Mouse (Mus musculus) midbrain, embryonic 12.5 days (tissue): ENCODE measurements around the gene Zbtb5. TPM values are rescaled to one million over a fixed set of nuclear protein-coding genes. Genes with fewer than 3 reads are reported as not detected.
"Not testable (repeated sequence)": the region's sequence is repeated elsewhere in the genome, so short reads cannot be mapped to it uniquely, and the experiment has no call there.

ENCODE experiments used
- ATAC-seq: fragments of 200-750 bp; cut with Nextera tagmentation; 2 replicates; pipeline ENCODE4 v1.8.0; 2017; ENCODE audit warnings: low read depth, moderate TSS enrichment, moderate library complexity; ENCODE audit not compliant: low FRiP score
- H3K27ac ChIP-seq: fragments of 300-500 bp; sonication (generic); replicated peaks from 2 replicates; pipeline ENCODE4 v1.5.1; 2016; ENCODE audit warnings: mild to moderate bottlenecking
- H3K27me3 ChIP-seq: fragments of 300-500 bp; sonication (generic); 2 replicates; pipeline ENCODE4 v1.6.1; 2016; ENCODE audit warnings: mild to moderate bottlenecking
- H3K36me3 ChIP-seq: fragments of 300-500 bp; sonication (generic); 2 replicates; pipeline ENCODE4 v1.6.1; 2016
- H3K4me1 ChIP-seq: fragments of 300-500 bp; sonication (generic); 2 replicates; pipeline ENCODE4 v1.6.1; 2016
- H3K4me2 ChIP-seq: fragments of 300-500 bp; sonication (generic); replicated peaks from 2 replicates; pipeline ENCODE4 v1.6.1; 2016; ENCODE audit warnings: mild to moderate bottlenecking, moderate library complexity
- H3K4me3 ChIP-seq: fragments of 300-500 bp; sonication (generic); 2 replicates; pipeline ENCODE4 v1.5.1; 2016; ENCODE audit warnings: mild to moderate bottlenecking
- H3K9ac ChIP-seq: fragments of 300-500 bp; sonication (generic); replicated peaks from 2 replicates; pipeline ENCODE4 v1.6.1; 2016; ENCODE audit warnings: mild to moderate bottlenecking, moderate library complexity
- H3K9me3 ChIP-seq: fragments of 300-500 bp; sonication (generic); 2 replicates; pipeline ENCODE4 v1.6.1; 2016; ENCODE audit warnings: mild to moderate bottlenecking
- WGBS: fragments of 180-500 bp; shearing (Covaris S2); methylation state at CpG from one replicate; pipeline ENCODE4 v1.1.7; 2016; 5-methylcytosine and 5-hydroxymethylcytosine counted together
- polyA plus RNA-seq: library from polyadenylated mRNA; unstranded; fragments of >200 nt; fragmentation: Nextera tagmentation; extraction: Ambion mirVana; gene quantifications from 2 replicates; pipeline ENCODE4 v1.2.1, GENCODE M21; 2016

Gene Zbtb5
- polyA plus RNA-seq, 1 experiment from 2014 or later = 49.7 TPM

DNA sequence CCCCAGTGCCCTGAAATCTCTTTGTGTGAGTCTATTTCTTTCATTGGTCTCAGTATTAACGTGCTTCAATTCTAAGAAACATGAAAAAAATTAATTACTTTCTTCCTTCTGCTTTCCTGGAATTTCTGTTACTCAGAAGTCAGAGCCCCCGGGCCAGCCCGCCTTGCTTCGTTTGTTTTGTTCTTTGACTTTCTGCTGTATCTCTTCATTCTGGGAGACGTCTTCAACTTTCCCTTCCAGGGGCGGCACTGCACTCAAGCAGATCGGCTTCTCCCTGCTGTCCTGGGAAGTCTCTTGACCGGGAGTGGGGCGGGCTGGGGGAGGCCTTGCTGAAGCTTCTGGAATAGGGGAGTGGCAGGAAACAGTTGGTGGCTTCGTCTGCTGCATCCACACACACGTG, 49.1 kb downstream of the Zbtb5 start:
- H3K4me2 ChIP-seq = no peak overlapping the region
- no peaks in the 10 kb centered on the region for H3K36me3 ChIP-seq
- no peak overlapping the region for H3K27ac ChIP-seq
- no peak overlapping the region for H3K4me3 ChIP-seq
- no peak for ATAC-seq
- no peaks in the 10 kb centered on the region for H3K9me3 ChIP-seq
- no peak overlapping the region for H3K9ac ChIP-seq
- H3K27me3 ChIP-seq = no peaks in the 10 kb centered on the region
- WGBS = 77% methylated on average over 11 of the region's 11 CpGs
- H3K4me1 ChIP-seq = no peaks in the 10 kb centered on the region

DNA sequence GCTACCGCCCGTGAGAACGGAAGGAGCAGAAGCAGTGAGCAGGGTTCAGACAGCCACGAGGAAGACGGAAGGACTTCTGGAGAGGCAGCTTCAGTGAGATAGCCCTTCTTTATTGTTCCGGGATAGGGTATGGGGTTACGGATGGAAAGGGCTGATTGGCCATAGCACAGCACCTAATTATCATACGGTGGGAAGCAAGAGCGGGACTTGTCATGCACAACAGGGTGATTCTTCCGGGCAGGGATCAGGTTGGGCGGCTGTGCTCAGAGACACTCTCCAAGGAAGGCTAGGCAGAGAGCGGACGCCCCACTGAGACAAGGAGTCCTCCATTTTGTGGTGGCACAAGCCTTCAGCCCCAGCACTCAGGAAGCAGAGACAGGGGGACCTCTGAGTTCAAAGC, 53.0 kb downstream of the Zbtb5 start:
- no peak overlapping the region for H3K27ac ChIP-seq
- H3K36me3 ChIP-seq = no peaks in the 10 kb centered on the region
- no peak overlapping the region for H3K4me2 ChIP-seq
- 94% methylated on average over 13 of the region's 13 CpGs for WGBS
- no peak overlapping the region for H3K4me3 ChIP-seq
- no peaks in the 10 kb centered on the region for H3K4me1 ChIP-seq
- no peaks in the 10 kb centered on the region for H3K9me3 ChIP-seq
- no peak for ATAC-seq
- H3K27me3 ChIP-seq = no peaks in the 10 kb centered on the region
- no peak overlapping the region for H3K9ac ChIP-seq

DNA sequence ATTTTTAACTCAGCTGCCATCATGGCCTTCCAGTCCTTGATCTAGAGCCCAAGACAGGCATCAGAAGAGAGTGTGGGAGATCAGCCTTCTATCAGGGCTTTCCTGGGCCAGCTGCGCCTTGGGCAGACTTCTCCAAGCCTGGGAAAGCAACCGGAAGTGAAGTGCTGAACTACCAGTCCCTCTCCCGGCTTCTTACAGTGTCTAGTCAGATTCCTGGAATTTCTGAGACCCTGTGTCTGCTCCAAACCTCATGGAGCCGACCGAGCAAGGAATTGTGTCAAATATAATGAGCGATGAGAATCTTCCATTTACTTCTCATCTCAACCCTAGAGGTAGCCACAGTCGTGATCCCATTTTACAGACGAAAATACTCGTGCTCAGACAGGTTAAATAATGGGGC, 53.4 kb downstream of the Zbtb5 start:
- no peaks in the 10 kb centered on the region for H3K9me3 ChIP-seq
- H3K9ac ChIP-seq = no peak overlapping the region
- WGBS = 90% methylated on average over 9 of the region's 9 CpGs
- H3K36me3 ChIP-seq = no peaks in the 10 kb centered on the region
- no peaks in the 10 kb centered on the region for H3K27me3 ChIP-seq
- no peak overlapping the region for H3K4me2 ChIP-seq
- no peaks in the 10 kb centered on the region for H3K4me1 ChIP-seq
- H3K27ac ChIP-seq = no peak overlapping the region
- no peak overlapping the region for H3K4me3 ChIP-seq
- ATAC-seq = no peak

DNA sequence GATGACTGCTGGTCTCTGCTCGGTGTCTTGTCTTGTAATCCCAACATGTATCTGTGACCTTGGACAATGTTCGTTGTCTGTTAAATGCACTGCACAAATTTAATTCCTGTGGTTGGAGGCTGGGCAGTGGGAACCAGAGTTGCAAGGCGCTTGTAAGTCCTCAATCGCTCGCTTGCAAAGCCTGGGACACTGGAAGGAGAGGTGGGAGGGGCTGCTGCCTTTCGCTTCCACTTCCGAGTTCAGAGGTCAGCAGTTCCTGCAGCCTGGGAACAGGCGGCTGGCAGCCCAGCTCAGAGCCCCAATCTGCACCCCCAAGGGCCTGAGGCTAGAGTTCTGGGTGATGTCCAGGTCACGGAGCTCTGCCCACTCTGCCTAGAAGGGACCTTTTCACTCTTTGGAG, 59.2 kb downstream of the Zbtb5 start:
- no peak for ATAC-seq
- no peak overlapping the region for H3K4me2 ChIP-seq
- no peak overlapping the region for H3K4me3 ChIP-seq
- no peak overlapping the region for H3K27ac ChIP-seq
- no peaks in the 10 kb centered on the region for H3K4me1 ChIP-seq
- H3K27me3 ChIP-seq = no peaks in the 10 kb centered on the region
- H3K9me3 ChIP-seq = no peaks in the 10 kb centered on the region
- no peaks in the 10 kb centered on the region for H3K36me3 ChIP-seq
- WGBS = 72% methylated on average over 9 of the region's 9 CpGs
- no peak overlapping the region for H3K9ac ChIP-seq

DNA sequence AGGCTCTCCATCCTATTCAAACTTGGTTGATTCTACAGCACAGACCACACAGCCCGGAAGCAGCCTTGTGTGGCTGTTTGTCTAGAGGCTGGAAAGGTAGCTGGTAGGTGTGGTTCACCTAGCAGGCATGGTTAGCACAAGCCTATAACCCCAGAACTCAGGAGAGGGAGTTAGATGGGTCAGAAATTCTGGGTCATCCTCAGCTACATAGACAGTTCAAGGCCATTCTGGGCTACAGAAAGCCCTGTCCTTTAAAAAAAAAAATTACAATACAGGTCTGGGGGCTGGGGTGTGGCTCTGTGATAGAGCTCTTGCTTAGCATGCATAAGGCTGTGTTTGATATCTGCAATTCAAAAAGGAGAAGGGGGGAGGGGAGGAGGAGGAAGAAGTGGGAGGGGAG, 63.9 kb downstream of the Zbtb5 start:
- no peak overlapping the region for H3K4me2 ChIP-seq
- no peak for ATAC-seq
- no peak overlapping the region for H3K27ac ChIP-seq
- no peak overlapping the region for H3K9ac ChIP-seq
- no peak overlapping the region for H3K4me3 ChIP-seq
- 88% methylated on average over 1 of the region's 1 CpGs for WGBS
- no peaks in the 10 kb centered on the region for H3K27me3 ChIP-seq
- no peaks in the 10 kb centered on the region for H3K36me3 ChIP-seq
- H3K9me3 ChIP-seq = no peaks in the 10 kb centered on the region
- no peaks in the 10 kb centered on the region for H3K4me1 ChIP-seq

DNA sequence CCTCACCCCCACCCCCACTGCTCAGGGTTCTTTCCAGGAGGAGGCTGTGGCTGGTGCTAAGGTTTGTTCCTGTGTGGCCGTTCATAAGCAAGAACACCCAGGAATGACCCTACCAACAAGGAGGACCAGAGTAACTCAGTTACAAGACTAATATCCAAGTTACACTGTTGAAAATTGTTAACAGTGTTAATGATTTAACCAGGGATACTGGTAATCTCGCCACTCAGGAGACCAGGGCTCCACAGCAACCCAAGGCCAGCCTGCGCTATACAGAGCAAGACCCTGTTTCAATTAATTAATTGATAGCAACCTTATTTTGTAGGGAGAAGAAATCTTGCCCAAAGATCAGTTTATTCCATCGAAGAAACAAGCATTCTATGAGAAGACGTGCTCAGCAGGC, 64.7 kb downstream of the Zbtb5 start:
- 93% methylated on average over 5 of the region's 5 CpGs for WGBS
- Histone ChIP-seq H3K4me2 (no peak overlapping the region), H3K9me3 (no peaks in the 10 kb centered on the region), H3K9ac (no peak overlapping the region), H3K4me3 (no peak overlapping the region), H3K36me3 (no peaks in the 10 kb centered on the region), H3K27ac (no peak overlapping the region), H3K27me3 (no peaks in the 10 kb centered on the region), H3K4me1 (no peaks in the 10 kb centered on the region)
- no peak for ATAC-seq

DNA sequence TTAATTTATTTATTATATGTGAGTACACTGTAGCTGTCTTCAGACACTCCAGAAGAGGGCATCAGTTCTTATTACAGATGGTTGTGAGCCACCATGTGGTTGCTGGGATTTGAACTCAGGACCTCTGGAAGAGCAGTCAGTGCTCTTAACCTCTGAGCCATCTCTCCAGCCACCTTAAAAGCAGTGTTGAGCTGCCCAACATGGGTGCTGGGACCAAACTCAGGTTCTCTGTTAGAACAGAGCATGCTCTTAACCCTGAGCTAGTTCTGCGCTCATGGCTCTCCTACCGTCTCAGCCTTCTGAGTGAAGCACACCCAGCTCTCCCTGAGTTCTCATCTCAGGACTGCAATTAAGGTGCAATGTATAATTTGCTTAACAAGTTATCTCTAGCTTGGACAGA, 66.1 kb downstream of the Zbtb5 start:
- H3K4me3 ChIP-seq, H3K27ac ChIP-seq, H3K9ac ChIP-seq, H3K27me3 ChIP-seq, ATAC-seq, H3K4me1 ChIP-seq, H3K36me3 ChIP-seq, H3K9me3 ChIP-seq, H3K4me2 ChIP-seq: not testable (repeated sequence)
- WGBS = 94% methylated on average over 2 of the region's 2 CpGs

DNA sequence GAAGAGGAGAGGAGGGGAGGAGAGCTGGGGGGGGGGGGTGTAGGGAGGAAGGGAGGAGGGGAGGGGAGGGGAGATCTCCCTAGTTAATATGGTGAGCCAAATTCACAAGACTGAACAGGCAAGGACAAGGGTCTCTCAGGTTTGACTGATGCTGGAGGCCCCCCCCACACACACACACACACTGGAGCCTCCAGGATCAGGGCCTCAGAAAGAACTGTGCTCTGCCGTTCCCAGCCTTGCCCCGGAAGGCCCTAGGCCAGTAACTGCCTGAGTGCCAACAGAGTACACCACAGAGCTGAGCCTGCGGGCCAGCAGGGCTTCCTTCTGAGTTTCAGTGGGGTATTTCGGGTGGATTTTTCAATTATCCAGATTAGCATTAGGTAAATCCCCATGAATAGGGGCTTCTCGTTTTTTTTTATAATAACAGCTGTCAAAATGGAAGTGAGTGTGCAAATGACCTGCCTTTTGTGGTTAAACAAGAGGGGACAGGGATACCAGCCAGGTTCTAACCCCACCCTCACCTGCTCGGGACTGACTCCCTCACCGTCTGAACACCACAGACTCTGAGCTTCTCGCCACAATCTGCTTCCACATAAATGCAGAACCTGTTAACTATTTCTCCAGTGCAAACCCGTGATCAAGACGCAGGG, 67.7 kb downstream of the Zbtb5 start:
- Histone ChIP-seq H3K9me3 (no peaks in the 10 kb centered on the region), H3K4me1 (no peaks in the 10 kb centered on the region), H3K36me3 (no peaks in the 10 kb centered on the region), H3K4me2 (no peak overlapping the region), H3K27ac (no peak overlapping the region), H3K4me3 (no peak overlapping the region), H3K27me3 (no peaks in the 10 kb centered on the region), H3K9ac (no peak overlapping the region)
- WGBS = 76% methylated on average over 10 of the region's 10 CpGs
- ATAC-seq = no peak

DNA sequence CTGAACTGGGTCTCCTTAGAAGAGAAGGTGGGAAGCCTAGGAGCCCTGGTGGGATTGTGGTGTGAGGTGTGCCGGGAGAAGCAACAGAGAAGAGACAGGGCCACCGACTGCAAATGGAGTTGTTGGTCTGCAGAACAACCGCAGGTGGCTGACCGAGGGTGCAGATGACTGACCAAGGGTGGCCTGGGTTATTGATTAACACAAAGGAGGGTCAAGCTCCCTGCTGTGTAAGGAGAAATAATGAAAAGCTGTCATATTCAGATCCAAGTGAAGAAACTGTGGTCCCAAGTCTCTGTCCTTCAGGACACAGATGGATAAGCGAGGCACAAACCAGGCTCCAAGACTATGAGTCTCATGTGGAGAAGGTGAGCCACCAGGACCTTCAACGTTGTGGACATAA, 68.7 kb downstream of the Zbtb5 start:
- H3K4me3 ChIP-seq = no peak overlapping the region
- no peaks in the 10 kb centered on the region for H3K27me3 ChIP-seq
- no peak for ATAC-seq
- H3K9me3 ChIP-seq = no peaks in the 10 kb centered on the region
- H3K4me1 ChIP-seq = no peaks in the 10 kb centered on the region
- H3K27ac ChIP-seq = no peak overlapping the region
- WGBS = 84% methylated on average over 6 of the region's 6 CpGs
- H3K4me2 ChIP-seq = no peak overlapping the region
- no peak overlapping the region for H3K9ac ChIP-seq
- no peaks in the 10 kb centered on the region for H3K36me3 ChIP-seq

DNA sequence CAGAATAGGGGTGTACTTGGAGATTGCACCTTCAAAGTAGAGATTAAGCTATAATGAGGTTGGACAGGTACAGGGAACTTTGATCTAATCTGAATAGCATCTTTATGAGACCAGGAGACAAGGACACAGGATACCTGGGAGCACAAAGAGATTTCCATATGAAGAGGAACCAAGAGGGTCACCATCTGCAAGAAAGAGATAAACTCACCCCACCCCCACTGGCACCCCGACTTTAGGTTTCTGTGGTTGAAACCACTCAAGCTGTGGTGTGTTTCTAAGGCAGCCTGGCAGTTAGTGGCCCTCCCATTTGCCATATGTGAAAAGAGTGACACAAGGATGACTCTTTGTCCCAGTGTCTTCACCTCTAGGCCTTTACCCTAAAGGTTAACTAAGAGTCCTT, 70.0 kb downstream of the Zbtb5 start:
- 86% methylated on average over 1 of the region's 1 CpGs for WGBS
- ATAC-seq = no peak
- Histone ChIP-seq H3K4me1 (no peaks in the 10 kb centered on the region), H3K27ac (no peak overlapping the region), H3K4me3 (no peak overlapping the region), H3K4me2 (no peak overlapping the region), H3K9ac (no peak overlapping the region), H3K36me3 (no peaks in the 10 kb centered on the region), H3K27me3 (no peaks in the 10 kb centered on the region), H3K9me3 (no peaks in the 10 kb centered on the region)

Other genes with a start within 250 kb of the Zbtb5 start
- 31.6 and 31.8 TPM in 2 replicates for gene Grhpr, start 31.0 kb downstream of the Zbtb5 start, polyA plus RNA-seq
- 40.7 and 46.3 TPM in 2 replicates for gene Polr1e, start 6.2 kb upstream of the Zbtb5 start, polyA plus RNA-seq
- gene Fbxo10, start 72.2 kb upstream of the Zbtb5 start, polyA plus RNA-seq = 13.8 and 14.5 TPM in 2 replicates
- 148 TPM in 2 replicates for gene Tomm5, start 95.7 kb upstream of the Zbtb5 start, polyA plus RNA-seq
- gene Frmpd1, start 172.5 kb upstream of the Zbtb5 start, polyA plus RNA-seq = 2.0 and 2.1 TPM in 2 replicates